Mouse (Mus musculus): ENCODE results near the gene Ebpl.

GRCm38 (mm10) chr14:61349876-61350275, 10.4 kb downstream of the Ebpl start:
- TF ChIP-seq CTCF (IDR thresholded peaks at IDR 0.05; ENCODE audit: low read depth, low read length) (no peak), POLR2A (IDR thresholded peaks at IDR 0.05; ENCODE audit: extremely low read depth, insufficient read depth, low read length) (no peak)

Measured in liver, adult 2 months (tissue).